Mouse (Mus musculus): ENCODE measurements around the gene Dnajc9.

The Dnajc9 gene

GRCm38 (mm10) chr14:20363230-20363629, 25.5 kb downstream of the Dnajc9 start:
- in situ Hi-C loops (cut with MboI, MseI), result no loop called here

- in situ Hi-C loops (cut with MboI, MseI), result loop anchor here (5.0 kb wide), 1 partner anchor 44 kb away; the partner anchor contains the start of gene Mrps16
These were observed 40.6 kb downstream of the Dnajc9 start, which contains the start of the genes Ecd and Fam149b for GRCm38 (mm10) chr14:20347991-20348541. Ecd (minus strand) TSS chr14:20348121. Fam149b (plus strand) TSS chr14:20348162.

- in situ Hi-C loops (cut with MboI, MseI), result loop anchor here (5.0 kb wide), 1 partner anchor 45 kb away; the partner anchor contains the start of gene Mrps16
These were observed 41.2 kb downstream of the Dnajc9 start for GRCm38 (mm10) chr14:20347441-20347990.

GRCm38 (mm10) chr14:20345885-20346284, 42.8 kb downstream of the Dnajc9 start:
- in situ Hi-C loops (cut with MboI, MseI), result loop anchor here (5.0 kb wide), 1 partner anchor 46 kb away; the partner anchor contains the start of gene Mrps16

- in situ Hi-C loops (cut with MboI, MseI), result no loop called here
These were observed 47.8 kb downstream of the Dnajc9 start for GRCm38 (mm10) chr14:20340866-20341265.

- in situ Hi-C loops (cut with MboI, MseI), result no loop called here
These were observed 48.6 kb downstream of the Dnajc9 start for GRCm38 (mm10) chr14:20340149-20340548.

GRCm38 (mm10) chr14:20339415-20339814, 49.3 kb downstream of the Dnajc9 start:
- in situ Hi-C loops (cut with MboI, MseI), result no loop called here
